Mouse (Mus musculus) cerebellum, postnatal 25 days (tissue): ENCODE measurements around the gene Pigl.
"Not testable (repeated sequence)": the region's sequence is repeated elsewhere in the genome, so short reads cannot be mapped to it uniquely, and the experiment has no call there.

ENCODE experiments used
- DNase-seq, 2 experiments: peaks; one replicate each; pipeline ENCODE4 v3.0.0; 2021; ENCODE audit warnings: mixed read lengths in 2 of 2

Pigl gene

DNA sequence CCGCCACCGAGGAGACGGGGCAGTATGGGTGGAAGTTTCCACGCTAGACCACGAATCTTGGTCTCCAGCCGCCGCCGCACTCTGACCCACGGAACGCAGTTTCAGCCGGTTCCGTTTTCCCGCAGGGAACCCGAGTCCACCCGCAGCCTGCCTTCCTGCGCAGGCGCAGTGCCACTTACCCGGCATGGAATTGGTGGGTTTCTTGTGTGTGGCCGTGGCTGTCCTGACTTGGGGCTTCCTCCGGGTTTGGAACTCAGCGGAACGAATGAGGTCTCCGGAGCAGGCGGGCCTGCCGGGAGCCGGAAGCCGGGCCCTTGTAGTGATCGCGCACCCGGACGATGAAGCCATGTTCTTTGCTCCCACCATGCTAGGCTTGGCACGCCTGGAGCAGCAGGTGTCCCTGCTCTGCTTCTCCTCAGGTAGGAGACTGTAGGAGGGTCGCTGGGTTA lies at the start of gene Pigl, which contains the start of gene Ncor1:
Gene Pigl, plus strand, starts transcription at position 185 of the 449 bp plus-strand sequence.
Gene Ncor1, minus strand, starts transcription at position 266 of the 449 bp plus-strand sequence.
- DNase-seq = peak; percentile 88 to 91

DNA sequence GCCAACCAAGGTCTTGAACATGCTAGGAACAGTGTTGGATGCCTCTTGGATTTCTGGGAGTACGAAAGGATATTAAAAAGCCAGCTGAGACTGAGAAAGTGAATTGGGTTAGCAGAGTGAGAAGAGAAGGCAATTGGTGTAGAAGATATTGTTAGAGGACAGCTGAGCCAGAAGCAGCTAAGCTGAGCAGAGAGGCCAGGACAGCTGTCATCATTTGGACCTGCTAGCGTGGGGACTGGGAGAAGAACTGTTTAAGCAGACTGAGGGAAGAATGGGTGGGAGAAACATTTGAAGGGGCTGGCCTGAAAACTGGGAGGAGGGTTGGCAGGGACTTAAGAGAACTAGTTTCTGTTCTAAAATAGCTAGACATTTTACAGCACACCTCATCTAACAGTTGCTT lies 49.4 kb upstream of the Pigl start:
- no peak for DNase-seq

DNA sequence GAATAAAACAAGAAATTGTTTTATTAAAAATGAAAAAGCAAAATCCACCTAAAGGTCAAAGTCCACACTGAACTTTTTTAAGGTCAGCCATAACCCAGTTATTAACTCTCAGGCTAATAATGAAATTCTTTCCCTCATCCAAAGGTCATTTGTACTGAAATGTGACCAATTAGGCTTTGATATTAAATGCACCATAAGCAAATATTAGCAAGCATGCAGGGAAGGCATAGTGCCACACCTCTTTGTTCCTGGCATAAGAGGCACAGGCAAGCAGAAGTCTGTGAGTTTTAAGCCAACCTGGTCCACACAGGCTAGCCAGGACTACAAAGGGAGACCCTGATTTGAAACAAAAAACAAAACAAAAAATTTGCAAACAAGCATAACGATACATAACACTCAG lies 48.6 kb upstream of the Pigl start:
- no peak for DNase-seq

DNA sequence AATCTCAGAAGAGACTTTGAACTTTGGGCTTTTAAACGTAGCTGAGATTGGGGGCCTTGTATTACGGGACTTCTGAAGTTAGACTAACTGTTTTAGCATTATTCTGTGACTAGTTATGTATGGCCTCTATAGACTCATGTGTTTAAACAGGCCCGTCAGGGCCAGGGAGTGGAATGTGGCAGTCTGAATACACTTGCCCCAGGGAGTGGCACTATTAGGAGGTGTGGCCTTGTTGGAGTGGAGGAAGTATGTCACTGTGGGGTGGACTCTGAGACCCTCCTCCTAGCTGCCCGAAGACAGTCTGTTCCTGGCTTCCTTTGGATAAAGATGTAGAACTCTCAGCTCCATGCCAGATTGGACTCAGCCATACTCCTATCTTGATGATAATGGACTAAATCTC lies 43.2 kb upstream of the Pigl start:
- no peak for DNase-seq

DNA sequence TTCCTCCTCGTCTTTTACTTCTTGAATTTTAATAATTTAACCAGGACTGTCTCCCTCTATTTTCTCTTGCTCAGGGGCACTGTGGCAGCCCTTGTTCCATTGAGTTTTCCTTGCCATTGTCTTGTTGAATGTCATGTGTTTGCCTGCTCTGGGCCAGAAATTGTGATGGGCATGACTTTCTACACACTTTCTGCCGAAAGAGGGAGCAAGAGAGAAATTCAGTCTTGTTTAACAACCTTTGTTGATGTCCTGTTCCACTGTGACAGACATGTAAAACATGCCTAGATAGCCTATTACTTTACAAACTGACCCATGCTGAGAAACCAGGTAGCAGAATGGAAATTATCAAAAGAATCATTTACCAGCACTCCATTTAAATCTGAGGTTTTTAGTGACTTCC lies 33.7 kb upstream of the Pigl start:
- DNase-seq = no peak

DNA sequence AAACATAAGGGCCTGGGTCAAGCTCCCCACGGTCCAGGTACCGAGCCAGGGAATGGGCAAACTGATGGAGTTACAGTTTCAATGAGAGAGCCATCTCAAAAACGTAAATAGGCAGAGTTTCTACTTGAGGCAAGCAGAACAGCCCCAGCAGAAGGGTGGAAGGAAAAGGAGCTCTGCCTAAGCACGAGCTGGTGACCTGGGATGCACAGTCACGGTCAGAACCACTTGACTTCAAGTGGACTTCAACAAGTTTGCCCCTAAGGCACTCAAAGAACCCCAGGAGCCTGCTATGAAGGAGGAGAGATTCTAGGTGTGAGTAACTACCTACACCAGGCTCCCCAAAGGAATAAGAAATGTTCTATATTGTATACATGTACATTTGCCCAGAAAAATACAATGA lies 32.0 kb upstream of the Pigl start:
- DNase-seq = no peak

DNA sequence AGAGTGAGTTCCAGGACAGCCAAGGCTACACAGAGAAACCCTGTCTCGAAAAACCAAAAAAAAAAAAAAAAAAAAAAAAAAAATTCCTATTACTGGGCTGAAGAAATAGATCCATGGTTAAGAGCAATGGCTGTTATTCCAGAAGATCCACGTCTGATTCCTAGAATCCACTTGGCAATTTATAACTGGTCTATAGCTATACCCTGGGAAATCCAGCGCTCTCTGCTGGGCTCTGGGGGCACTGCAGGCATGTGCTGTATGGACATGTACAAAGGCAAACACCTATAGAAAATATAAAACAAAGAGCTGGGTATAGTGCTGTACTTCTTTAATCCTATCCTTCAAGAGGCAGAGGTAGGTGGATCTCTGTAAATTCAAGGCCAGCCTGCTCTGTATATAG lies 31.2 kb upstream of the Pigl start:
- peak in 1 of 2 experiments; percentile 49 for DNase-seq

DNA sequence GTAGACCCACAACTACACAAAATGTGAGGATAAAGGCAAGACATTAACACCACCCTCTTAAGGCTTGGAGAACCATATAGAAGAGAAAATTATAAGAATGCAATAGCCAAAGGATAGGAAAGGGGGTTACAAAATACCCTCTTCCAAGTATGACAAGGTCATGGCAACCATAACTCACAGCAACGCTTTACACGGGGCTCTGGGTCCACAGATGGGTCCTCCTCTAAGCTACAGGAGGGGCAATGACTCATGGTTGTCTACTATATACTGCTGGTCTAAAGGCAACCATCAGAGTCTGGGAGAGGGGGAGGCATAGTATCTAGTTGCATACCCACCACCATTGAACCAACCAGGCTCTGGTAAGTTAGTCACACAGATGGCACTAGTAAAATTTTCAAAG lies 26.0 kb upstream of the Pigl start:
- DNase-seq = no peak

DNA sequence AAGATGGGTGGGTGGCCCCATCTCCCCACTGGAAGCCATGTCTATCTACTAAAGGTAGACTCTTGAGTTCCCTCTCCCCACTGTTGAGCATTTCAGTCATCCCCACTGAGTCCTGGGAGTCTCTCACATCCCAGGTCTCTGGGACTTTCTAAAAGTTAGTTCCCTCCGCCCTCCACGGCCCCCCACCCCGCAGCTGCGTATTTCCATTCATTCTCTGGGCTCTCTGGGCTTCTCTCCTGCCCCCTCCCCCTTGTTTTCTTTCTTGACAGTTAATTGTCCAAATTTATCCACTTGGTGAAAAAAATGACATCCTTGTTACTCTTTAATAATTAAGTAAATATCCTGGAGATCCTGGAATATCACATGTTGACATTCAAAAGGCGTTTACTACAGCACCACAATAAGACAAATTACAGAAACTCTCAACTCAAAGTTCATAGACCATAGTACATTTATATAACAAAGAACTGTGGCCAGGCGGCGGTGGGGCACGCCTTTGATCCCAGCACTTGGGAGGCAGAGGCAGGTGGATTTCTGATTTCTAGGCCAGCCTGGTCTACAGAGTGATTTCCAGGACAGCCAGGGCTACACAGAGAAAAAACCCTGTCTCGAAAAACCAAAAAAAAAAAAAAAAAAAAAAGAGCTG lies 17.5 kb upstream of the Pigl start:
- DNase-seq = no peak

DNA sequence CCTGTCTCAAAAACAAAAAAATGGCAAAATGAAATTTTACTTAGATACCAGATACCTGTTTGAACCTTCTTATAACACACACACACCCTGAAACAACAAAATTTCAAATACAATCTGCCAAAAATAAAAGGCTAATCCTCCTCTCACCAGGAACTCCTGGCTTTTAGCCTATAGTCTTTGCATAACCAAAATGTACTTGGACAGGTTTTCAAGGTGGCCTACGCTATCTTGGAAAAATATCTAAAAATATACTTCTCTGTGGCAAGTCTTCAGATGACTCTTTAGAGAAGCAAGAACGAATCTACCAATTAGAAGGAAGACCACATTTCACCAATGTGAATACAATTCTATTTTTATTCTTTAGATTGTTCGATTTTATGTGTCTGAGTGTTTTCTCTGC lies 12.5 kb upstream of the Pigl start:
- DNase-seq = no peak

DNA sequence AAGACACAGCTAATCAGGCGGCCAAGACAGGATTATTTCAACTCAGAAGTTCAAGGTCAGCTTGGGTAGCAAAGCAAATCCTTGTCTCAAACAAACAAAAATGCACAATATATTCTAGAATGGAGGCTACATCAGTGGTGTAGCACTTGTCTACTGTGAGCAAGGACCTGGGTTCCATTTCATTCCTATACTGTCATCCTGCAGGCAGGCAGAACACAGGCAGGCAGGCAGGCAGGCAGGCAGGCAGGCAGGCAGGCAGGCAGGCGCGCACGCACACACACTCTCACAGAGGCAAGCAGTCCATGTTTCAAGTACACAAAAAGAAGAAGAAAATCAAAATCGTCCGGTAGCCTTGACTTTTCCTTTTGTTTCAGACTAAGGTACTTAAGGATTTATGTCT lies 9.3 kb upstream of the Pigl start:
- DNase-seq = no peak

DNA sequence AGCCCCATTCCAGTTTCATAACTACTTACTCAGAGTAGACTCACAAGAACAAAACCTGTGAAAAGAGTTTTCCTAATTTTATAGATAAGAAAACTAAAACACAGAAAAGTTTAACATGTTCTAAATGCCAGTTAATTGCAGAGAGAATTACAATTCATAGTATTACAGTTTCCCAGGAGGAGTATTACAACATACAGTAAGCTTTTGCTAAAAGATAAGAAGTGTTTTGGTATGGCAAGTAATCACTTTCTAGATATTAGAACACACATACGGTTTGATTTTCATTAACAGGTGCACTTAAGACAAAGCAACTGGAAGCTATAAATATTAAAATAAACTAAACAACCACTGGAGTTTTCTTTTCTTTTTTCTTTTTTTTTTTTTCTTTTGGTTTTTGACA lies 3.1 kb upstream of the Pigl start:
- DNase-seq = no peak

DNA sequence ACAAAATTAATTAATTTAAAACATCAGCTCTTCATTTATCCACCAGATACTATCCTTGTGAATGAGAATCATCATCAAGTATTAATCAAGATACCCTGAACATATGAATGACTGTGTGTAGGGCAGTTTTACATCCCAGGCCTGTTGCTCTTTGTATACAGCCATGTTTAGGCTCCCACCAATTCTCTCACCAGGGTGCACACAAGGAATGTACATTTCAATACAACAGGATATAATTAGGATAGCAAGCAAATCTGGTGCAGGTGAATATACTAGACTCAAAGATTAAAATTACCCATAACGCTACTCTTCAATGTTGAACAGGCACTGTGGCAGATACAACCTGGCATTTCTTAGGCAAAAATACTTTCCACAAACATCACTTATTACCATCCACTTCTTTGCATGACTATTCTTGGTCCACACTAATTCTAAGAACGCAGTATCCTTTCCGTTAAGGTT lies 2.2 kb upstream of the Pigl start:
- DNase-seq = no peak

DNA sequence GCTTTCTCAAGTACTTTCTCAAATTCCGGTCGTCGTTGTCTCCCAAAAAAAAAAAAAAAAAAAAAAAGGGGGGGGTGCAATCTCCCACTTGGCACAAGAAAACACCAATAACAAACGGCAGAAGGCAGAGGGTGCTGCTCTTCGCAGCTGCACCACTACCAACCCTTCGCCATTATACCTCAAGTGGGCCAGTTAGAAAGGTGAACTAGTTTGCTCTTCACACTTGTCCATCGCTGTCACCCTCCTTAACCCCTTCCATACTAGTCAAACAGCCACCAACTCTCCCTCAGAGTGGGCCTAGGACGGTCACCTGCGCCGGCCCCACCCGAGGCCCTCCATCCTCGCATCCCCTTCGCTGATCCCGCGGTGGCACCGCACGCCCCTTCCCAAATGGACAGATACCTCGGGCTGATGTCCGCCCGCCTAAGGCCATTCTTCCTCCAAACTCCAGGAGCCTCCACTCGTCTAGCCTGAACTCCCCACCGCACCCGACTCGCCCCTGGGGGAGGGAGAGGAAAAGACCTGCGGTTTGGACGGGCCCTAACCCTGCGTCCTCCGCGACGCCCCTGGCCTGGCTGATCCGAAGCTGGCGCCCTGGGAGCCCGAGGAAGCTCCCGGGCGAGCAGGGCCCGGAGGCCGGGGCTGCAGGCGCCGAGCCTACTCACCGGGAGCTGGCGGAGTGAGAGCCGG lies 1.6 kb upstream of the Pigl start:
- DNase-seq = no peak

DNA sequence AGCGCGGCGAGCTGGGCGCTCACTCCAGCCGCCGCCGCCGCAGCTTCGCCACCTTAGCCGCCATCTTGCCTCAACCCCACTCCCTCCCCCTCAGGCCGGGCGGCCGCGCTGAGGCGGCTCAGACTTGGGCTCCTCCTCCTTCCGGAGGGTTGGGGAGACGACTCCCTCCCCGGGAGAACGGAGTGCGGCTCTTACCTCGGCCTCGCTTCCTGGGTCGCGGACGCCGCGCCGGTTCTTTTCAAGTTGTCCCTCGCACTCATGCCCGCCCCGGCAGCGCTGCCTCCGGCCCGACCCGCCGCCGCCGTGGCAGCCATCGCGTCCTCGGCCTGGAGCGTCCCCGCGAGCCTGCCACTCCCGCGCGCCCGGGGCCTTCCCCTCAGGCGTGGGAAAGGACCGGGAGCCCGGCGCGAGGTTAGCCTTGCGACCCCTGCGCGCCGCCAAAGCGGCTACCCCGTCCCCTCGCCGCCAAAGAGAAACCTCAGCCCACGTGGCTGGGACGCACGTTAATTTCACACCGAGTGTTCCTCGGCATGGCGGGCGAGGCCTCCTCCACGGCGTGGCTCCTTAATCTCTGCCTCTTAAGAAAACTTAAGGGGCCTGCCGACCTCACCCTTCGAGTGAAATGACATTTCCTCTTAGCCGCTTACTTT lies 894 bp upstream of the Pigl start:
- peak; percentile 90 to 92 for DNase-seq

DNA sequence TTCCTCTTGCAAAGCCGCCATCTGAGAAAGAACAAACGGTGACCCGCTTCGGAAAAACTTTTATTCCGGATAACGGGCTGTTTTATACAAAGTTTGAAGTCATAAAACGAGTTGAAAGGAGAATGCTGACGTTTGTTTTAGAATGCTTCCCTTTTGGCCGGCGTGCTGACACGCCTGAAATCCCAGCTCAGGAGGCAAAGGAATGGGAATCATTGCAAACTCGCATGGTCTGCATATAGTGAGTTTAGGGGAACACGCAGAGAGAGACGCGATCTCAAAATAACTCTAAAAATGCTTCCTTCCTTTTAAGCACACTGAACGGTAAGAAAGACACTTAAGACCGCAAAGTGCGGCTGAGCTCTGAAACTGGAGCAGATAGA lies 379 bp upstream of the Pigl start:
- no peak for DNase-seq

DNA sequence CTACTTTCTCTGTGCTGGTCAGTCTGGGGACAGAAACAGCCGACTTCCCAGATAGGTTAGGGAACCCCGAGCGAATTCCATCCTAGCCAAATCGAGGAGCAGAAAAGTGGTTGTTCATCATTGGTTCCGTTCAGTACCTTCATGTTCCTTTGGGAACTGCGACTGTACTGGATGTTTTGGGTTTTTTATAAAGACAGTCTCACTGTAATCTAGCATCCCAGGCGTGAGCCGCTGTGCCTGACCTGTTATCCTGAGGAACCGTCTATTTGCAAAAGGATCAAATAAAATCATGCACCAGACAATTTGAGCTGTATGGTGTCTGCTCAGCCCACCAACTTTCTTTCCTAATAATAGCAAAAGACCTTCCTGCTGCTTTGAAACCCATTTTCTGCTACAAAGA lies 520 bp downstream of the Pigl start:
- DNase-seq = no peak

DNA sequence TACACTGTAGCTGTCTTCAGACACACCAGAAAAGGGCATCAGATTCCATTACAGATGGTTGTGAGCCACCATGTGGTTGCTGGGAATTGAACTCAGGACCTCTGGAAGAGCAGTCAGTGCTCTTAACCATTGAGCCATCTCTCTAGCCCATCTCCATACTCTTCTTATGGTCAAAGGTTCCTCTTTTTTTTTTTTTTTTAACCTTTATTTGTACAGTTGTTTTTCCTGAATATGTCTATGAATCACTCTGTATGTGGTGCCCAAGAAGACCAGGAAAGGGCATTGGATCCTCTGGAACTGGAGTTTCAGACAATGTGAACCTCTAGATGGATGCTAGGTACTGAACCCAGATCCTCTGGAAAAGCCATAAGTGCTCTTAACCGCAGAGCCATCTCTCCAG lies 4.3 kb downstream of the Pigl start:
- DNase-seq = not testable (repeated sequence)

DNA sequence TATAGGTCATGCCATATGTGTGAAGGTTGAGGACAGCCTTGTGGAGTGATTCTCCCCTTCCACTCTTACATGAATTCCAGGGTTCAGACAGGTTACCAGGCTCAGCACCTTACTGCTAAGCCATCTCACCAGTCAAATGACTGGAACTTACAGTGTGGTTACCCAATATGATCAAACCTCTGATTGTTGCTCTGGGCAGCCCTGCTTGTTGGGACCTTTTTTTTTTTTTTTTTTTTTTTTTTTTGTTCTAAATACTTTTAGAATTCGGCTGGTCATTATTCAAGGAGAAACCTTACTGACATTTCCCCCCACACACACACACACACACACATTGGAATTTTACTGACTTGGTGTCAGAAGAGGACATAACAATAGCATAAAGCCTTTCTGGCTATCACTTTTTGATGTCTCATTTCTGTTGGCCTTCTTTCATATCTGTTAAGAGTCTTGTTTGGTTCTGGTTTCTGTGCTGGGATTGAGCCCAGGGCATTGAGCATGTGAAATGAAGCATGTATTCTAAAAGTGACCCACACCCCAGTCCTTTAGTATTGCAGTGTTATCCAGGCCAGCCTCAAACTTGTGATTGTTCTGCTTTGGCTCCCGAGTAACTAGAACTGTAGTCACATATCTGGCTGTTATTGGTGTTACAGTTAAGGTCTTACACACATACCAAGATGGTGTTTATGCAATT lies 5.1 kb downstream of the Pigl start:
- no peak for DNase-seq

DNA sequence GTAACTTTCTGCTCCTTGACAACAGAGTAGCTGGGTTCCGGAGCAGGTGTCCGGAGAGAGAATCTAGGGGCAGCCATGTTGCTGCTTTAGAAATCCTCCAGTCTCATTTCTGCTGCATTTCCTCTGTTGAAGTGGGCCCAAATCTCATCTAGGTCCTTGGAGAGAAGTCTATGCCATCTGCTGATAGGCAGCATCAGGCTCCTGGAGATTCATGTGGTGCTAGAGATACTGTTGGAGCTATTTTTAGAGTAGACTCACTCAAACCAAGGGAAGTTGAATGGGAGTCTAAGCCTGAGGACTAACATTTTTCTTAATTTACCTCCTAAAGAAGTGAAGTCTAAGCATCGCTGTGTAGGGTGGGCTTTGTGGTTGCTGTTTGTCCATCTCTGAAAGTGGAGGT lies 6.4 kb downstream of the Pigl start:
- DNase-seq = peak in 1 of 2 experiments; percentile 20

DNA sequence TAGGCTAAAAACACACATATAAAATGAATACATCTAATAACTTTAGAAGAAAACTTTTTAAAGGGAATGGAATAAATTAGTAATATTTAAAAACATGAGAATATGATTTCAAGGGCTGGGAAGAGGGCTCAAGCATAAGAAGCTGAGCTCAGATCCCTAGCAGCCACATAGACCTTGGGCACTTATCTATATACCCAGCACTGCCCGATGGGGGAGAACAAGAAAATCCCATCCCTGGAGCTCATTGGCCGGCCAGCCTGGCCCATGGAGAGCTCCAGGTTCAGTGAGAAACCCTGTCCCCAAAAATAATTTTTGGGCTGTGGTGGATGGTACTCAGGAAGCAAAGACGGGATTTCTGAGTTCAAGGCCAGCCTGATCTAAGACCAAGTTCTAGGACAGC lies 7.6 kb downstream of the Pigl start:
- DNase-seq = no peak

DNA sequence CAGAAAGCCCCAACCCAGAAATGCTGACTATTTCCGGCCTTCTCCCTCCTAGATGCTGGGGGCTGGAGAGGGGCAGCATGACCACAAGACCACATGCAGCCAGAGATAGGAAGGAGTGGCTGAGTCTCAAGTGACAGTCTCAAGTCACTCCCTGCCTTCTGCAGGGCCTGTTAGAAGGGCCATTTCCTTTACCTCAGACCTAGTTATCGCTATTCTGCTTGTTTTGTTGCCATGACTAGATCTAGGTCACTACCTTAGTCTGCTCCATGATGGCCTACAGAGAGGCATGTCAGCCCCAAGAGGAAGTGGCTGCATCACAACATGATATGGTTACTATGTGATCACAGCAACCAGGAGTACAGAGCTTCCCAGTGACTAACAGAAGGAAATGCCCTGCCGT lies 8.3 kb downstream of the Pigl start:
- DNase-seq = no peak

DNA sequence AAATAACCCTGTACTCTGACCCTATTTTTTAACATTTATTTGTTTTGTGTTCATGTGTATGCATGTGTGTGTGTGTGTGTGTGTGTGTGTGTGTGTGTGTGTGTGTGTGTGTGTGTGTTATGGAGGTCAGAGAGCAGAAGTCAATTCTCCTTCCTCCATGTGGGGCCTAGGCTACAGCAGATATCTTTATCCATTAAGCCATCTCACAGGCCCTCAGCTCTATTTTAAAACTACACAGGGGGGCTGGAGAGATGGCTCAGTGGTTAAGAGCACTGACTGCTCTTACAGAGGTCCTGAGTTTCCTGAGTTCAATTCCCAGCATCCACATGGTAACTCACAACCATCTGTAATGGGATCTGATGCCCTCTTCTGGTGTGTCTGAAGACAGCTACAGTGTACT lies 9.0 kb downstream of the Pigl start:
- not testable (repeated sequence) for DNase-seq

DNA sequence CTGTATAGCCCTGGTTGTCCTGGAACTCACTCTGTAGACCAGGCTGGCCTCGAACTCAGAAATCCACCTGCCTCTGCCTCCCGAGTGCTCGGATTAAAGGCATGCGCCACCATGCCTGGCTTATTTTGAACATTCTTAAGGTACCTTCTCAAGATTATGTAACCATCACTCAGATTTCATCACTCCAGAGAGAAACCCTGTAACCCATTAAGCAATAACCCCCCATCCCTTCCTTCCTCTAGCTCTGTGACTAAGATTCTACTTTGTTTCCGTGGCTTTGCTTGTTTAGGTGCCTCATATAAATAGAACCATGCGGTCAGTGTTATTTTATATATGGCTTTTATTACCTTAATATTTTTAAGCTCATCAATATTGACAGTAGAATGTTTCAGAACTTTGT lies 12.2 kb downstream of the Pigl start:
- no peak for DNase-seq
